Mouse (Mus musculus) midbrain, embryonic 10.5 days (tissue): Measurements from ENCODE around the gene Olfm1. TPM values are rescaled to one million over a fixed set of nuclear protein-coding genes. Genes with fewer than 3 reads are reported as not detected.

ENCODE experiments used
- DNase-seq: peaks from one replicate; pipeline ENCODE4 v3.0.0-alpha.2; 2017; ENCODE audit warnings: low spot score
- H3K27ac ChIP-seq: fragments of 300-500 bp; sonication (generic); replicated peaks from 2 replicates; pipeline ENCODE4 v1.5.1; 2016; ENCODE audit warnings: mild to moderate bottlenecking
- H3K27me3 ChIP-seq: fragments of 300-500 bp; sonication (generic); 2 replicates; pipeline ENCODE4 v1.6.1; 2016; ENCODE audit warnings: low read depth, mild to moderate bottlenecking; ENCODE audit not compliant: poor library complexity, severe bottlenecking
- H3K36me3 ChIP-seq: fragments of 300-500 bp; sonication (generic); 2 replicates; pipeline ENCODE4 v1.6.1; 2016; ENCODE audit warnings: mild to moderate bottlenecking, moderate library complexity
- H3K4me1 ChIP-seq: fragments of 300-500 bp; sonication (generic); 2 replicates; pipeline ENCODE4 v1.6.1; 2016
- H3K4me3 ChIP-seq: fragments of 300-500 bp; sonication (generic); 2 replicates; pipeline ENCODE4 v1.5.1; 2016; ENCODE audit warnings: mild to moderate bottlenecking, moderate library complexity
- H3K9me3 ChIP-seq: fragments of 300-500 bp; sonication (generic); replicated peaks from 2 replicates; pipeline ENCODE4 v1.6.1; 2016; ENCODE audit warnings: mild to moderate bottlenecking
- WGBS: fragments of 180-500 bp; shearing (Covaris S2); methylation state at CpG from one replicate; pipeline ENCODE4 v1.1.7; 2016; 5-methylcytosine and 5-hydroxymethylcytosine counted together
- polyA plus RNA-seq: library from polyadenylated mRNA; unstranded; fragments of >200 nt; fragmentation: Nextera tagmentation; extraction: Ambion mirVana; gene quantifications from 2 replicates; pipeline ENCODE4 v1.2.1, GENCODE M21; 2016

Olfm1 gene
- polyA plus RNA-seq, 1 experiment from 2014 or later, result 27.8 TPM

GRCm38 (mm10) chr2:28278853-28279252 is 86.1 kb downstream of the Olfm1 start:
- H3K4me3 ChIP-seq, result no peak overlapping the region
- DNase-seq, result no peak
- H3K9me3 ChIP-seq, result no peaks in the 10 kb centered on the region
- no peaks in the 10 kb centered on the region for H3K27me3 ChIP-seq
- peak overlapping the region; percentile 38; the same call in 1 of the 2 replicates for H3K27ac ChIP-seq
- no peaks in the 10 kb centered on the region for H3K36me3 ChIP-seq
- peaks cover 25% of the 10 kb centered on the region for H3K4me1 ChIP-seq
- 89% methylated on average over 10 of the region's 10 CpGs for WGBS

Other genes starting within 250 kb of the Olfm1 start
- gene Fcnb, start 108.1 kb upstream of the Olfm1 start, polyA plus RNA-seq, result not detected in 2 replicates